Mouse (Mus musculus) liver, postnatal 0 days (tissue): ENCODE measurements around the gene Rasgef1c.

Experiments
- CTCF ChIP-seq: sonication (generic); IDR thresholded peaks from 2 replicates; pipeline ENCODE4 v1.5.1; 2016; ENCODE audit warnings: antibody characterized with exemption, low read depth
- EP300 ChIP-seq: IDR thresholded peaks from 2 replicates; pipeline ENCODE4 v1.6.1; 2016; ENCODE audit warnings: antibody characterized with exemption, low read depth, mild to moderate bottlenecking

DNA sequence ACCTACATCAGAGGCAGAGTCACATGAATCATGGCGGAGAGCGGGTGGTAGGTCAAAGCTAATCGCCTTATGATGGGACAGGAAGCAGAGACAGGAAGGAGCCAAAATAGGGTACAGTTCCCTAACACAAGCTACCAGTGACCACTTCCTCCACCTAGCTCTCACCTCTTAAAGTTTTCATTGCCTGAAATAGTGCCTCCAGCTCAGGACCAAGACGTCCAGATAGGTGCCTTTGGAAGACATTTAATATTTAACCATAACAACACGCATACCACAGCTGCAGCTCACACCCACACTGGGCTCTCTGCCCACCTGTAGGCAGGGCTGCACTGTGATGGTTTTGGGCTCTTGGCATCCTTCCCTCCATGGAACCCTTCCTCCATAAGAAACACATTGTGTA, 95.7 kb downstream of the Rasgef1c start:
- TF ChIP-seq CTCF (no peak), EP300 (no peak)
